Mouse (Mus musculus) heart, adult 2 months (tissue): ENCODE data around the gene Gm11565. TPM values are rescaled to one million over a fixed set of nuclear protein-coding genes. Genes with fewer than 3 reads are reported as not detected.
"Not testable (repeated sequence)": the region's sequence is repeated elsewhere in the genome, so short reads cannot be mapped to it uniquely, and the experiment has no call there.

ENCODE experiments used
- DNase-seq, 2 experiments: peaks; one replicate each; pipeline ENCODE4 v3.0.0; 2021
- H3K27ac ChIP-seq: fragments of 200-600 bp; 2 replicates; pipeline ENCODE4 v1.8.1; 2022
- H3K27me3 ChIP-seq: fragments of 200-500 bp; 2 replicates; pipeline ENCODE4 v1.6.1; 2012; ENCODE audit warnings: mild to moderate bottlenecking, low read length, inconsistent platforms, mixed read lengths; ENCODE audit not compliant: control insufficient read depth, insufficient read depth
- H3K36me3 ChIP-seq: fragments of 200-500 bp; 2 replicates; pipeline ENCODE4 v1.6.1; 2012; ENCODE audit warnings: low read length, inconsistent platforms; ENCODE audit not compliant: control insufficient read depth, insufficient read depth
- H3K4me1 ChIP-seq: fragments of 200-500 bp; 2 replicates; pipeline ENCODE4 v1.6.1; 2011; ENCODE audit warnings: low read length; ENCODE audit not compliant: control insufficient read depth, insufficient read depth
- H3K4me3 ChIP-seq: fragments of 200-600 bp; 2 replicates; pipeline ENCODE4 v1.8.1; 2022
- H3K79me2 ChIP-seq: fragments of 200-500 bp; replicated peaks from 2 replicates; pipeline ENCODE4 v1.6.1; 2012; ENCODE audit warnings: mild to moderate bottlenecking, inconsistent platforms, low read length, moderate library complexity, mixed read lengths; ENCODE audit not compliant: control insufficient read depth, insufficient read depth
- H3K9ac ChIP-seq: fragments of 200-500 bp; 2 replicates; pipeline ENCODE4 v1.6.1; 2012; ENCODE audit warnings: low read depth, mild to moderate bottlenecking, control low read depth, inconsistent platforms, low read length, mixed read lengths
- CTCF ChIP-seq: fragments of 200-600 bp; IDR thresholded peaks from 2 replicates; pipeline ENCODE4 v1.8.1; 2022; ENCODE audit warnings: antibody characterized with exemption, mild to moderate bottlenecking, moderate library complexity
- EP300 ChIP-seq: fragments of 200-500 bp; IDR thresholded peaks from 2 replicates; pipeline ENCODE4 v1.6.1; 2011; ENCODE audit warnings: low read depth, low read length, control low read depth; ENCODE audit not compliant: insufficient read depth
- POLR2A ChIP-seq: fragments of 200-500 bp; IDR thresholded peaks from 2 replicates; pipeline ENCODE4 v1.6.1; 2011; ENCODE audit warnings: mild to moderate bottlenecking, low read depth, low read length, control low read depth; ENCODE audit not compliant: insufficient read depth
- WGBS: fragments of 180-500 bp; shearing (Covaris S2); methylation state at CpG from one replicate; pipeline ENCODE4 v1.1.7; 2018; 5-methylcytosine and 5-hydroxymethylcytosine counted together
- intact Hi-C: fragments of 180-260 bp; cut with DNase I; formaldehyde crosslinking; loops from one replicate; pipeline ENCODE4 v1.15.1; 2025
- long read RNA-seq: library from polyadenylated mRNA; stranded (forward); transcript quantifications from one replicate; pipeline ENCODE4 v2.0.0, GENCODE M21; 2021
- polyA plus RNA-seq: library from polyadenylated mRNA; depleted of rRNA; stranded (reverse); fragments of >200 nt; gene quantifications from 2 replicates; pipeline ENCODE4 v1.2.3, GENCODE M21; 2012; rRNA removed
- total RNA-seq, 2 experiments: library from RNA; stranded (reverse); gene quantifications; 2 replicates each; pipeline ENCODE4 v1.2.3; 2021

The Gm11565 gene
- not detected for total RNA-seq
- not detected in 2 replicates for polyA plus RNA-seq
- long read RNA-seq: 0 reads

DNA sequence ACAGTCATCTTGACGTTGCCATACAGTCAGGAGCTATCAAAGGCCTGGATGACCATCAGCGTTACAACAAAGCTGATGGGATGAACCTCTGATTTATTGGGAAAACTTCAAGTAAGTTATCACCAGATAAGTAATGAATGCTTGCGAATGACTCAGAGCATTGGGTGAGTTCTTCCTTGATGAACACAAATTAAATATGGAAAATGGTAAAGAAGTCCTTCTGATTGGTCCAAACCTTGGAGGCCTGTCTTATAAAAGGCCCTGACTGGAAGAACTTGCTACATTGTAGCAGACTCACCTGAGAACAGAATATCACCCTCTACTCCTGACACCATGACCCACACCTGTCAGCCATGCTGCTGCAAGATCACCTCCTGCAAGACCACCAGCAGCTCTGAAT lies at the start of gene Gm11565:
Gene Gm11565 (plus strand): TSS at position 301 of the 400 bp plus-strand sequence.
- H3K27ac ChIP-seq: no peak within 1 kb of the TSS

DNA sequence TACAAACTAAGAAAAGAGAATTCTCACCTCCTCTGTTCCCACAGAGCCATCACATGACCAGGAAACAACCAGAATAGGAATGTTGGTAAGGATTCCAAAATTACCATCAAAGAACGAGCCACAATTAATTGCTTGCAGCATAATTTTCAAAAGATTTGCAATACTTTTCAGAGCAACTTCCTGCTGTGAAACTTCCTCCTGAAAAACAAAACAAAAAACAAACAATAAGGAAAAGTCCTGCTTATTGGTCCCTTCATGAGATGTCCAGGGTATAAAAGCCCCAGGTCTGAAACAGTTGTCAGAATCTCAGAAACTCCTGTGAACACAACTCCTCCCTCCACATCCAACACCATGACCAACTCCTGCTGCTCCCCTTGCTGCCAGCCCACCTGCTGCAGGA lies 41.5 kb upstream of the Gm11565 start, which contains the start of gene Krtap9-1:
Gene Krtap9-1 (plus strand): TSS at position 301 of the 400 bp plus-strand sequence.
- H3K4me1 ChIP-seq, H3K27me3 ChIP-seq, H3K79me2 ChIP-seq, H3K27ac ChIP-seq, H3K36me3 ChIP-seq, H3K9ac ChIP-seq, H3K4me3 ChIP-seq, DNase-seq, intact Hi-C loops: not testable (repeated sequence)
- WGBS: 57% methylated on average over 1 of the region's 1 CpGs

More for the DNA sequence above, at the start of gene Gm11565:
- Histone ChIP-seq H3K4me1 (no peaks in the 10 kb centered on the region), H3K79me2 (no peaks in the 10 kb centered on the region), H3K36me3 (no peaks in the 10 kb centered on the region), H3K27me3 (no peaks in the 10 kb centered on the region), H3K9ac (no peak within 1 kb of the TSS), H3K4me3 (no peak within 1 kb of the TSS)
- 84% methylated on average over 3 of the region's 3 CpGs for WGBS
- intact Hi-C loops: no loop called here
- TF ChIP-seq POLR2A: no peak
- no peak for DNase-seq

- intact Hi-C loops, DNase-seq, H3K4me3 ChIP-seq, H3K27me3 ChIP-seq, H3K36me3 ChIP-seq, H3K79me2 ChIP-seq, H3K27ac ChIP-seq, H3K4me1 ChIP-seq, H3K9ac ChIP-seq: not testable (repeated sequence)
- 22% methylated on average over 1 of the region's 1 CpGs for WGBS
Measured at GRCm38 (mm10) chr11:99878887-99879286, 35.7 kb upstream of the Gm11565 start, which contains the start of gene Gm11567. Gm11567 (plus strand) TSS chr11:99879187.

GRCm38 (mm10) chr11:99907620-99908019 lies 6.9 kb upstream of the Gm11565 start, which contains the start of gene Krtap31-1:
Krtap31-1 (plus strand) TSS chr11:99907920.
- Histone ChIP-seq H3K36me3 (no peaks in the 10 kb centered on the region), H3K4me1 (no peaks in the 10 kb centered on the region), H3K4me3 (no peak within 1 kb of the TSS), H3K27ac (no peak within 1 kb of the TSS), H3K9ac (no peak within 1 kb of the TSS), H3K79me2 (no peaks in the 10 kb centered on the region), H3K27me3 (no peaks in the 10 kb centered on the region)
- WGBS: 70% methylated on average over 2 of the region's 2 CpGs
- DNase-seq: no peak
- intact Hi-C loops: no loop called here
- TF ChIP-seq CTCF: no peak
- no peak for TF ChIP-seq POLR2A
- no peak for TF ChIP-seq EP300

- TF ChIP-seq EP300 (no peak), CTCF (no peak), POLR2A (no peak)
- 73% methylated on average over 1 of the region's 1 CpGs for WGBS
- H3K4me3 ChIP-seq: no peak within 1 kb of the TSS
- no peaks in the 10 kb centered on the region for H3K27me3 ChIP-seq
- no peaks in the 10 kb centered on the region for H3K79me2 ChIP-seq
- H3K9ac ChIP-seq: no peak within 1 kb of the TSS
- no peak for DNase-seq
- H3K36me3 ChIP-seq: no peaks in the 10 kb centered on the region
- H3K4me1 ChIP-seq: no peaks in the 10 kb centered on the region
- intact Hi-C loops: no loop called here
- no peak within 1 kb of the TSS for H3K27ac ChIP-seq
Measured at GRCm38 (mm10) chr11:99935991-99936390, 21.4 kb downstream of the Gm11565 start, which contains the start of gene Krtap31-2. Krtap31-2 (plus strand) TSS chr11:99936291.

DNA sequence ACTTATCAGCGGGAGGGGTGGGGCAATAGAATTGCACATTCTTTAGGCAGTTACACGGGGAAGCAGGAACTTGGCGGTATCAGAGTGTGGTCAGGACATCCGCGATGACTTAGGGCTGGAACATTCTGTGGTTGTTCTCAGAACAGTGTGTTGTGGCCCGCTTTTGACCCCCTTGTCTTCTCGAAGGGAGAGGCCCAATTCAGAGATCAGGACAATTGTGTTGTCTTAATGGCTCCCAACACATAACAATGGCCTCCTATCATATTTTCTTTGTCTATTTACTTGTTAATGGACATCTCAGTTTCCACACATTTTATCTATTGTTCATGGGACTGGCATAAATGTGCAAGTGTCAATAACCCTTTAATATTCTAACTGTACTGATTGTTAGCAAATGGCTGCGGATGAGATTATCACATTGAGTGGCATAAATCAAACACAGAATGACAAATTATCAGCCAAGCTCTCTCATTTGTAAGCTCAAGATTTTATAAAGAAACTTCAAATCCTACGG lies 23.3 kb downstream of the Gm11565 start:
- WGBS: 71% methylated on average over 9 of the region's 9 CpGs

More for the DNA sequence above, 23.3 kb downstream of the Gm11565 start:
- H3K36me3 ChIP-seq: no peaks in the 10 kb centered on the region
- no peaks in the 10 kb centered on the region for H3K27me3 ChIP-seq
- H3K4me3 ChIP-seq: no peak overlapping the region
- no peak for DNase-seq
- intact Hi-C loops: no loop called here
- TF ChIP-seq EP300 (no peak), CTCF (no peak), POLR2A (no peak)
- H3K27ac ChIP-seq: no peak overlapping the region
- H3K9ac ChIP-seq: no peak overlapping the region
- H3K4me1 ChIP-seq: no peaks in the 10 kb centered on the region
- H3K79me2 ChIP-seq: no peaks in the 10 kb centered on the region
